Mouse (Mus musculus) right cerebral cortex, postnatal 36 days (tissue): ENCODE results near the gene Pwp2.
"Not testable (repeated sequence)": the region's sequence is repeated elsewhere in the genome, so short reads cannot be mapped to it uniquely, and the experiment has no call there.

ENCODE experiments used
- DNase-seq, 2 experiments: peaks; one replicate each; pipeline ENCODE4 v3.0.0; 2022; ENCODE audit warnings: low spot score in 2 of 2, mixed read lengths in 1 of 2

The Pwp2 gene

DNA sequence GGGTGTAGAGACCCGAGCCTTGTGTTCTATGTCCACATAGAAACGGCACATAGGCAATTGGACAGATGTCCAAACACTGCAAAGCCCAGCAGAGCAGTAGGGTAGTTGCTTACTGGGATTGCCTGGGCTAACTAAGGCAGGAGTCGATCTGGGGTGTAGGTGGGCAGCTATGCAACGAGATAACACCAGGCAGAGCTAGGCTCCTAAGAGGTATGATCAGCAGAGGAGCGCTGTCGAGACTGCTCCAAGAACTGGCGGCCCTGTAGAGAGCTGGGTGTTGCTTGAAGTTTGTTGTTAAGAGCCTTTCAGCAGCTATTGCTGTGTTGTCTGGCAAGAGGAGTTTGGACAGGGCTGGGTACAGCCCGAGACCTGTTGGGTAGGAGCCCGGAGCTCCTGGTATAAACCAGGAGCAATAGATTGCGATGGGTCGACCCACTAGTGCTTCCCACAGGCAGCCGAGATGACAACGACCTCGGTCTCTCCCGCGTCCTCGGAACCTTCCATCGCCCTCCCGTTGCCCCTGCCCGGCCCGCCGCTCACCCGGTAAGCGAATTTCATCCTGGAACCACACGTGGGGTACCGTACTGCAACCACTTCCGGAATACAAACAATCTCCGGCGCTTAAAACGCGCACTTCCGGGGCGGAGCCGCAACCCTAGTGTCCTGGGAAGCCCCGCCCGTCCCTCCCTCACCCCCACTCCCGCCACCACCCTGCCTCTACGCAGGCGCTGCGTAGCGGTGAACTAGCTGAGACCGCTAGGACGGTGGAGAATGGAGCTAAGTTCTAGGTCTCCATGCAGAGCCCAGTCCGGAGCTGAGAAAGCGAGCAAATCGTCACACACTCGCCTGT lies at the start of gene Pwp2:
Pwp2 (minus strand) TSS at position 619 of the 850 bp plus-strand sequence.
- peak; percentile 89 to 91 for DNase-seq

GRCm38 (mm10) chr10:78233756-78234155 lies 48.8 kb upstream of the Pwp2 start:
- DNase-seq, result no peak

- no peak for DNase-seq
These were observed 48.2 kb upstream of the Pwp2 start for GRCm38 (mm10) chr10:78233161-78233560.

DNA sequence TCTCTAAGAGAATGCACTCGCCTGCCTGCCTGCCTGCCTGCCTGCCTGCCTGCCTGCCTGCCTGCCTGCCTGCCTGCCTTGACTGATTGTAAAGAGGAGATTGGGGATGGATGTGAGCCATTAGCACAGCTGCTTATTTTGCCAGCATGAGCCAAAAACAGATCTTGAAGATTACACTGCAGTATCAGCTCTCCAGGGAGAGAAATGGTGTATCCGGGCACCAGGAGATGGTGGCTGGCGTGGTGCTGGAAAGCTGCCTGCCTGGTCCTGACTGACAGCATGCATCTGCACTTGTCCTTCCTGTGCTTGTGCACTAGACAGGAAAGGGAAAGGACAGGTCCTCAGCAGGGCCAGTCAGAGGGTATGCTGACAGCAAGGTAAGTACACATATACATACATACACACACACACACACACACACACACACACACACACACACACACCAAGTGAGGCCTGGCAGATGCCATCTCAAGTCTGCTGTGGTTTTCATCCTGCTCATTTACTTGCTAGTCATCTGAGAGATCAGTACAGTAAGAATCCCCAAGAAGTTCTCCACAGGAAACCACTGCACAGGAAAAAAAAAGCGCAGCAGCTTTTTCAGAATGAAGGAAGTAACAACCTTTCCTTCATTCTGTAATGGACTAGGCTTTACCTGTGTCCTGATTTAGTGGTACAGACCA lies 47.5 kb upstream of the Pwp2 start:
- no peak for DNase-seq

DNA sequence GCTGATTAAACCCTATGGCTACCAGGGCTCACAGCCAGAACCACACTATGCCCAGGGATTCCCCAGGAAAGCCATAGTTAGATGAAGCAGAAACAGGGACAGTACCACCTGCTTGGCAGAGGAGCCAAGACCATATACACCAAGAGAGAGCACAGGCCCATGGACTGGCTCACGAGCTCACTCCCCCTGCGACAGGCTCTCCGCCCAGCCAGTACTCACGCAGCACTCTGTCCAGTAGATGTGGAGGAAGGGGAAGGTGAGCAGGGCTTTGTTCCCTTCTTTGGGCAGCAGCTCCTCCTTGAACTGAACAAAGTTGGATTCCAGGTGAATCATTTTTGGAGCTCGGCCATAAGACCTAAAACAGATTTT lies 43.6 kb upstream of the Pwp2 start:
- no peak for DNase-seq

- no peak for DNase-seq
These were observed 43.1 kb upstream of the Pwp2 start for GRCm38 (mm10) chr10:78227875-78228559.

DNA sequence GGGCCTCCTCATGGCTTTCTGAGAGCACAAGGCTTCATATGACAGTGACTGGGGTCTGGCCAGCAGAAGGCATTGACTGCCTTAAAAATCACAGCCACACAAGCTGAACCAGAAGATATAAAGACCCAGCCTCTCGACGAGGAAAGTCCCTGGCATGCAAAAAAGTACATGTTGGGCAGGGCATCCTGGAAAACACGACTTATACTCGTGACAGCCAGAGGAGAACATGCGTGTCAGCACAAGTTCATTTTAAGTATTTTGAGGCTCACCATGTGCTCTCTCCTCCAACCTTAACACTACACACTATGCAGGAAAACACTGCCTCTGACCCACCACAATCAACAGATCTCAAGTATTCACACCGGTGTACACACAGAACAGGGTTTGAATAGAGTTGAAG lies 39.2 kb upstream of the Pwp2 start:
- no peak for DNase-seq

- DNase-seq, result no peak
These were observed 38.0 kb upstream of the Pwp2 start for GRCm38 (mm10) chr10:78222908-78223307.

DNA sequence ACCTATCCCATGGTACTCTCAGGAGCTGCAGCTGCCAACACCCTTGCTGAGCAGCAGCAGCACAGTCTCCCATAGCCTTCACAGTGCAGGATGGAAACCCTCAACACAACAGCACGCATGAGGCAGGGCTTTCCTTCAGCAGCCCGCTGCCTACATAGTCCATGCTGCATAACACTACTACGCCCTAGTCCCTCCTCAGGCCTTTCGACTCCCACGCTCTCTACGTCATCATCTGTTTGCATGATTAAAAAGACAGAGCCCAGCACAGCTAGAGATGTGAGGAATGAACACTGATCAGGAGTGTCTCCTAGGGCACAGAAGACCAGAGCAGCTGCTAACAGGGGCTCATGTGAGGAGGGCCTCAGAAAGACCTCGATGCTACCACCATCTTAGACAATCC lies 36.4 kb upstream of the Pwp2 start:
- peak in 1 of 2 experiments; percentile 29 for DNase-seq

DNA sequence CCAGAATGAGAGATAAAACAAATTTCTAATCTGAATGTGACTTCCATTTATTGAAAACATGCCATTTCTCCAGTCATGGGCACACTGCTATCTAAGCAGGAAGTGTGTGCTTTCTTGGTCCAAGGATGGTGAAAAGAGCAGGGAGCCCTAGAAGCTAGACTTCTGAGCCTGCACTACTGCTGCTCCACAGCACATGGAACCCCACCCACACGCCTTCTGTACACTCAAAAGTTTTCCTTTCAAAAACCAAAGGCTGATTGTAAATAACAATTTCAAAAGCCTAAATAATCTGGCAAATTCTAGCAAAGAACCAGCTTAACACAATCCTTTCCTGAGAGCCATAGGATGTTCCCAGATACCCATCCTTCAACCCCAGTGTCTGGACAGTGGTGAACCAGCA lies 34.6 kb upstream of the Pwp2 start:
- DNase-seq, result peak in 1 of 2 experiments; percentile 37

GRCm38 (mm10) chr10:78218576-78218975 lies 33.6 kb upstream of the Pwp2 start:
- no peak for DNase-seq

GRCm38 (mm10) chr10:78216376-78217083 lies 31.6 kb upstream of the Pwp2 start:
- DNase-seq, result no peak

DNA sequence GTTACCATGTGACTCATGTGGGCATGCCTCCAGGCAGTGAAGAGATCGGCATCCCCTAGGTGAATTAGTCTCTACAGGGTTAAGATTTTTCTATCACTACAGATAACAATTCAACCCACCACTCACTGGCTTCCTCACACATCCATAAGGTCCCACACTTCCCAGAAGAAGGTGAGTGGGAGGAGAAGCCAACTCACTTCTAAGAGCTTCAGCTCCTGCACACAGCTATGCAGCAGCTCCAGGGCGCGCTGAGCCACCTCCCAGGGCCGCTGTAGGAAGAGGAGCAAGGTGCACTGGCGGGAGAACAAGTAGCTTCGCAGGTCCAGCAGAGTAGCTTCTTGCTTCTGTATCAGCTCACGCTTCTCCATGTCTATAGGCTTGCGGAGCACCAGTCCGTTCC lies 29.4 kb upstream of the Pwp2 start:
- peak in 1 of 2 experiments; percentile 44 for DNase-seq

DNA sequence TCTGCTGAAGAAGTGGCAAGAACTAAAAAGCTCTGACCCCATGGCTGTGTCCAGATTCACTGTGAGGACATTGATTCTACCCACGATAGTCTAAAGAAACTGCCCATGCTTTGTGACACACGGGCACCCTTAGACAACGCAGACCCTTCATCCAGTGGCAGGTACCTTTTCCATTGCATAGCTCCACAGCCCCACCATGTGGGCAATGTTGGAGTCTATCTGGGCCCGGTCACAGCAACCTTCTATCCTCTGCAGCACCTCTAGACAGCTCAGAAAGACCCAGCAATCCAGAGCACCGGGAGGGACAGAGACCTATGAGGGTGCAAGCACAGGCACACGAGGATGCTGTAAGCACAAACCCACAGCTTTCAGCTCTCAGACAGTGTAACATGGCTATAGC lies 26.4 kb upstream of the Pwp2 start:
- DNase-seq, result no peak

GRCm38 (mm10) chr10:78201182-78201581 lies 16.2 kb upstream of the Pwp2 start:
- DNase-seq, result no peak

DNA sequence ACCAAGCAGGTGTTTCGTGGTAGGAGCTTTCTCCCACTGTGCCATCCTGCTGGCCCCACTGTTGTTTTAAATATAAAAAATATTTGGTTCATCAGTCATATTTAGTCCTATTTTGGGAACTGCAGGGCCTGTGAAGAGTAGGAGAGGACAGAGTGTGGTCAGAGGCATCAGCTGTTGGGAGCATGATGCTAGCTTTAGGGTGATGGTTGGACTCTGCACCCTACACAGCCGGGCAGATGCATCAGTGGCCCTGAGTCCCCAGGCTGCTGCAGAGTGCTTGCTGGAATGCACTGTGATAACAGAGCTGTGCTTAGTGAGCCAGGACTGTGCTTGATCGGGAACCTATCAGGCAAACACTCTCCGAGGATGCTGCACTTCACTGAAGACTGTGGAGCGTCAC lies 8.0 kb upstream of the Pwp2 start:
- no peak for DNase-seq

DNA sequence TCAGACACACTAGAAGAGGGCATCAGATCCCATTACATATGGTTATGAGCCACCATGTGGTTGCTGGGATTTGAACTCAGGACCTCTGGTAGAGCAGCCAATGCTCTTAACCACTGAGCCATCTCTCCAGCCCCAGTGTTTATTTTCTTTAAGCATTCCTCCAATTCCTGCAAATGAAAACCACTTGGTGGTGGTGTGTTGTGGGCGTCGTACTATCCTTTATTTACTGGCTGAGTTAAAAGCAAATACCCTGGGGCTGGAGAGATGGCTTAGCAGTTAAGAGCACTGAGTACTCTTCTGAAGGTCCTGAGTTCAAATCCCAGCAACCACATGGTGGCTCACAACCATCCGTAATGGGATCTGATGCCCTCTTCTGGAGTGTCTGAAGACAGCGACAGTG lies 1.1 kb upstream of the Pwp2 start:
- not testable (repeated sequence) for DNase-seq

GRCm38 (mm10) chr10:78185381-78185725 lies 404 bp upstream of the Pwp2 start:
- no peak for DNase-seq

DNA sequence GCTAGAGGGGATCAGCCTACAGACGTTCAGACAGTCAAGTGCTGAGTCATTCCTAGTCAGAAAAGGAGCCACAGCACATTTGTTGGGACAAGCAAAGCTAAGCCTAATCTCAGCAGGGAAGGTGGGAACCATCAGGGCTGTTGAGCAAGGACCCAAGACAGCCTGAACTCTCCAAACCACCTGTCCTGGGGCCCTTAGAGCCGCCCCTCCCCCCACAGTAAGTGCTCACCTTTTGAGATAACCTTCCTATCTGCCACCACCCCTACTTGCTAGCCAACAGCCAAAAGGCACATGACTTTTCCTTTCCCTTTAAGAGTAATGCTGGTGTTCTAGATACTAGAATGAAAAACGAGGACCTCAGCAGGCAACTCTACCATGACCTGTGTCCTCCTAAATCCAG lies 1.4 kb downstream of the Pwp2 start:
- DNase-seq, result no peak

DNA sequence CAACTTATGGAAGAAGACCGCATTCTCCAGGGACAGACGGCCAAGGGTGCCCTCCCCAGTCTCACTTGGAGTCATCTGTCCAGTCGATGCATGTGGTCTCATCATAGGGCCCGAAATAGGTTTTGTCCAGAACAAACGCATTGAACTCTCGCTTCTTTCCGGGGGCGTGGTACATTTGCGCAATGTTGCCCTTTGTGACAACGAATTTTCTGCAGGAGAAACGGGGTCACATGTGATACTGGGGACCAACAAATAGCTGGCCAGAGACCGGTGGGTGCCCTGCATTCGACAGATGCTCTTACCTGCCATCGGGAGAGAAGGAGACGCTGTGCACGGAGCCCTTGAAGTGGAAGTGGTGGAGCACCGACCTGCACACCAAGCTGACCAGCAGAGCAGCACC lies 2.6 kb downstream of the Pwp2 start:
- no peak for DNase-seq

GRCm38 (mm10) chr10:78174474-78174873 lies 10.5 kb downstream of the Pwp2 start:
- no peak for DNase-seq

DNA sequence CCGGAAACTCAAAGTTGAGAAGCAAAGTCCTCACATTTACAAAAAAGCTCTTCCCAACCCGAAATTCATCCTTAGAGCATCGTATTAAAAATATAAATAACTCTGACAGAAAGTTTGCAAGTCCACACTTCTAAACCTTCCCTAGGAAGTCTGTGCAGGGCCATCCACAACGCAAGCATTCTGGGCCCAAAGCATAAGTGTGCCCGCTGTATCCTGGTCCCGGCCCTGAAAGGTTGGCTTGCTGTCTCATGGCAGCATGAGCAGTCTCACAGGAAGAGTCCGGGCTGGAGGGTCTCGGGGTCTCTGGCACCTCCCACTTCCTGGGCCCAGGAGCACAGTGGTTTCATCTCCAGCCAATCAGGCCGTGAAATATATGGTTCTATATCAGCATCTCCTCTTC lies 13.4 kb downstream of the Pwp2 start:
- DNase-seq, result no peak
